Mouse (Mus musculus) testis, adult 2 months (tissue): ENCODE measurements around the gene Uba3. TPM values are rescaled to one million over a fixed set of nuclear protein-coding genes. Genes with fewer than 3 reads are reported as not detected.
A peak's percentile ranks its signal among the peaks of the same experiment; 100 is the strongest.

ENCODE experiments used
- H3K27ac ChIP-seq: fragments of 200-500 bp; 2 replicates; pipeline ENCODE4 v1.5.1; 2012; ENCODE audit warnings: low read depth, low read length; ENCODE audit not compliant: control insufficient read depth, insufficient read depth
- H3K27me3 ChIP-seq: fragments of 200-500 bp; 2 replicates; pipeline ENCODE4 v1.6.1; 2012; ENCODE audit warnings: mild to moderate bottlenecking, low read length, moderate library complexity; ENCODE audit not compliant: control insufficient read depth, insufficient read depth
- H3K36me3 ChIP-seq: fragments of 200-500 bp; 2 replicates; pipeline ENCODE4 v1.6.1; 2012; ENCODE audit warnings: mild to moderate bottlenecking, low read length; ENCODE audit not compliant: control insufficient read depth, insufficient read depth
- H3K4me1 ChIP-seq: fragments of 200-500 bp; 2 replicates; pipeline ENCODE4 v1.6.1; 2012; ENCODE audit warnings: low read length; ENCODE audit not compliant: control insufficient read depth, insufficient read depth
- H3K4me3 ChIP-seq: fragments of 200-500 bp; 2 replicates; pipeline ENCODE4 v1.5.1; 2012; ENCODE audit warnings: low read depth, mild to moderate bottlenecking, low read length, moderate library complexity, mixed read lengths; ENCODE audit not compliant: control insufficient read depth
- CTCF ChIP-seq: fragments of 200-500 bp; IDR thresholded peaks from 2 replicates; pipeline ENCODE4 v1.5.1; 2012; ENCODE audit warnings: low read depth, mild to moderate bottlenecking, inconsistent platforms, low read length, moderate library complexity; ENCODE audit not compliant: control insufficient read depth, insufficient read depth, insufficient replicate concordance
- POLR2A ChIP-seq: fragments of 200-500 bp; IDR thresholded peaks from 2 replicates; pipeline ENCODE4 v1.6.1; 2012; ENCODE audit warnings: low read depth, mild to moderate bottlenecking, inconsistent platforms, low read length, moderate library complexity; ENCODE audit not compliant: control insufficient read depth
- polyA plus RNA-seq: library from polyadenylated mRNA; depleted of rRNA; stranded (reverse); fragments of >200 nt; gene quantifications from 2 replicates; pipeline ENCODE4 v1.2.3, GENCODE M21; 2012

Uba3 gene
- polyA plus RNA-seq, 1 experiment: 12.9 TPM

- Histone ChIP-seq H3K27ac (no peak overlapping the region), H3K27me3 (no peaks in the 10 kb centered on the region), H3K36me3 (no peaks in the 10 kb centered on the region), H3K4me3 (no peak overlapping the region), H3K4me1 (peaks cover 15% of the 10 kb centered on the region)
- no peak for TF ChIP-seq POLR2A
- TF ChIP-seq CTCF: no peak
Observed at GRCm38 (mm10) chr6:97209751-97210150, 4.3 kb upstream of the Uba3 start.

GRCm38 (mm10) chr6:97209201-97209600 is 3.8 kb upstream of the Uba3 start:
- Histone ChIP-seq H3K4me1 (peaks cover 19% of the 10 kb centered on the region), H3K27ac (no peak overlapping the region), H3K36me3 (no peaks in the 10 kb centered on the region), H3K27me3 (no peaks in the 10 kb centered on the region), H3K4me3 (no peak overlapping the region)
- TF ChIP-seq POLR2A (no peak), CTCF (no peak)

GRCm38 (mm10) chr6:97208406-97208805 is 3.0 kb upstream of the Uba3 start:
- H3K4me1 ChIP-seq: peaks cover 19% of the 10 kb centered on the region
- no peak overlapping the region for H3K27ac ChIP-seq

GRCm38 (mm10) chr6:97207085-97207484 is 1.6 kb upstream of the Uba3 start:
- H3K4me3 ChIP-seq: no peak overlapping the region
- no peaks in the 10 kb centered on the region for H3K27me3 ChIP-seq
- H3K4me1 ChIP-seq: peaks cover 16% of the 10 kb centered on the region
- no peaks in the 10 kb centered on the region for H3K36me3 ChIP-seq
- TF ChIP-seq CTCF (no peak), POLR2A (no peak)
- no peak overlapping the region for H3K27ac ChIP-seq

More at GRCm38 (mm10) chr6:97208406-97208805, 3.0 kb upstream of the Uba3 start:
- Histone ChIP-seq H3K4me3 (no peak overlapping the region), H3K27me3 (no peaks in the 10 kb centered on the region), H3K36me3 (no peaks in the 10 kb centered on the region)
- no peak for TF ChIP-seq CTCF

- Histone ChIP-seq H3K4me3 (peak overlapping the region; percentile 92), H3K4me1 (peaks cover 5% of the 10 kb centered on the region; the same call in 1 of the 2 replicates), H3K27me3 (no peaks in the 10 kb centered on the region), H3K27ac (peak overlapping the region; percentile 45), H3K36me3 (no peaks in the 10 kb centered on the region)
- TF ChIP-seq CTCF (no peak), POLR2A (no peak)
Observed at GRCm38 (mm10) chr6:97204952-97205351, 495 bp downstream of the Uba3 start.

GRCm38 (mm10) chr6:97204252-97204869 is 1.1 kb downstream of the Uba3 start:
- TF ChIP-seq POLR2A: no peak
- TF ChIP-seq CTCF: no peak
- Histone ChIP-seq H3K27ac (no peak overlapping the region; the same call in 1 of the 2 replicates), H3K4me3 (no peak overlapping the region; the same call in 1 of the 2 replicates), H3K27me3 (no peaks in the 10 kb centered on the region), H3K4me1 (peaks cover 4% of the 10 kb centered on the region; the same call in 1 of the 2 replicates), H3K36me3 (no peaks in the 10 kb centered on the region)

- Histone ChIP-seq H3K4me3 (no peak overlapping the region), H3K36me3 (no peaks in the 10 kb centered on the region), H3K4me1 (peaks cover 4% of the 10 kb centered on the region; the same call in 1 of the 2 replicates), H3K27ac (no peak overlapping the region), H3K27me3 (no peaks in the 10 kb centered on the region)
- no peak for TF ChIP-seq CTCF
Observed at GRCm38 (mm10) chr6:97202477-97202876, 3.0 kb downstream of the Uba3 start.
